ENCODE assay signal across 27 mouse cellular contexts in the genomic region with DNA sequence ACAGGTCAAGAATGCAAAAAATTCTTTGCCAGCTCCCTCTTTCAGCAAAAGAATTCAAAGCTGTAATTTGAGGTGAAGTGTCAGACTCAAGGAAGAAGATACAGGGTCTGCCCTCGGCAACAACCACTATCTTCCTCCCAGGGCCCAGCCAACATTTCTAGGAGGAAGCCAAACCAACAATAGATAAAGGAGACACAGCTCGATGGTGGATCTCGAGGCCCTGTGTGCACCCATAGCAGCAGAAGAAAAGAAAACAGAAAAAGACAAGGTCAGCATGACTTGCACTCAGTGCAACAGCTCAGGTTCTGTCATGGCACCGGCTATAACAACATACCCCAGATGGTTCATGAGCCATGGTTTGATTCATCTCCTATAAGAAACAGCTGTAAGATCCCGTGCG. TPM values are rescaled to one million over a fixed set of nuclear protein-coding genes. Genes with fewer than 3 reads are reported as not detected.
DNase-seq lines count a peak whose midpoint lies in the region; ATAC-seq and TF ChIP-seq lines count a peak whose summit lies in the region.
"Had no signal": no experiment of that assay in that cellular context is flagged by ENCODE, and none has a peak within 500 bp of the region (broad histone marks: within the 10 kb centered on the region; RNA-seq: fewer than 3 reads in every experiment).

No protein-coding gene starts in this region.

- H3K27ac ChIP-seq in liver, postnatal 0 days (ENCODE audit: low read depth), result no peak overlapping the region
- peak overlapping the region; percentile 63 for H3K27ac ChIP-seq in MEL (ENCODE audit: control insufficient read depth, low read depth, low read length)
- no peak overlapping the region for H3K27ac ChIP-seq in heart, embryonic 12.5 days (ENCODE audit: poor library complexity, severe bottlenecking)
- H3K27ac ChIP-seq: embryonic facial prominence, embryonic 10.5 days; embryonic facial prominence, embryonic 13.5 days; forebrain, embryonic 10.5 days; heart, embryonic 15.5 days; hindbrain, embryonic 14.5 days; hindbrain, postnatal 0 days had no signal

- H3K27me3 ChIP-seq in liver, postnatal 0 days (ENCODE audit: insufficient read depth, low read length), result no peaks in the 10 kb centered on the region
- no peaks in the 10 kb centered on the region for H3K27me3 ChIP-seq in MEL (ENCODE audit: control insufficient read depth in 1 of 2, insufficient read depth in 2 of 2, low read length in 2 of 2)
- H3K27me3 ChIP-seq in heart, embryonic 12.5 days (replicated peaks), result no peaks in the 10 kb centered on the region
- H3K27me3 ChIP-seq: embryonic facial prominence, embryonic 13.5 days; heart, embryonic 15.5 days had no signal

- H3K4me2 ChIP-seq in liver, postnatal 0 days (ENCODE audit: low read depth, low read length), result no peak overlapping the region
- H3K4me2 ChIP-seq in heart, embryonic 12.5 days, result no peak overlapping the region
- H3K4me2 ChIP-seq: embryonic facial prominence, embryonic 13.5 days; heart, embryonic 11.5 days; heart, embryonic 15.5 days; hindbrain, embryonic 14.5 days had no signal

- no peak overlapping the region for H3K9ac ChIP-seq in liver, postnatal 0 days (replicated peaks)
- 0 out of 2 replicates have a peak overlapping the region, but pooled peaks have one; percentile 2 for H3K9ac ChIP-seq in MEL (ENCODE audit: control insufficient read depth, low read depth, low read length, poor library complexity, severe bottlenecking)
- H3K9ac ChIP-seq in heart, embryonic 12.5 days, result no peak overlapping the region
- H3K9ac ChIP-seq: embryonic facial prominence, embryonic 13.5 days; forebrain, postnatal 0 days; heart, embryonic 15.5 days; hindbrain, embryonic 14.5 days had no signal

- ATAC-seq in liver, postnatal 0 days, result no peak
- peak; percentile 24; the same call in 1 of the 2 replicates for ATAC-seq in erythroblast, adult 5-6 weeks (replicated peaks; ENCODE audit: low FRiP score, poor library complexity, severe bottlenecking)
- peak; percentile 15; the same call in 1 of the 2 replicates for ATAC-seq in megakaryocyte-erythroid progenitor cell, adult 5-6 weeks (replicated peaks; ENCODE audit: low FRiP score, low TSS enrichment, poor library complexity, severe bottlenecking)
- ATAC-seq in heart, embryonic 12.5 days (ENCODE audit: insufficient number of reproducible peaks, low FRiP score), result no peak
- ATAC-seq: forebrain, embryonic 14.5 days; forebrain, postnatal 0 days; hindbrain, postnatal 0 days; inflammation-experienced regulatory T-cells, adult 6 months had no signal

- peak; percentile 22 for DNase-seq in liver
- DNase-seq in liver, postnatal 0 days, result no peak
- DNase-seq in MEL (ENCODE audit: low read depth, low spot score), result peak; percentile 76
- DNase-seq in heart, postnatal 25 days (ENCODE audit: low spot score), result no peak
- DNase-seq: adrenal gland, adult 2 months; adrenal gland, postnatal 14 days; cerebellum, adult 11 months; cerebellum, adult 2 months; cerebellum, adult 9-11 months; cerebellum, postnatal 25 days; embryo, embryonic 11 days; forebrain, postnatal 0 days; gastrocnemius, postnatal 10 days; heart, postnatal 10 days; heart, postnatal 4 days had no signal

- no peak for TF ChIP-seq RAD21 in MEL (IDR thresholded peaks at IDR 0.05; ENCODE audit: low read depth, low read length)

- H3K79me2 ChIP-seq in MEL (ENCODE audit: control insufficient read depth, insufficient read depth, low read length, poor library complexity), result no peaks in the 10 kb centered on the region

- intact Hi-C loops in heart, postnatal 25 days (cut with DNase I), result no loop called here

- 61% methylated on average over 6 of the region's 6 CpGs for WGBS in liver, postnatal 0 days (ENCODE audit: insufficient replicate concordance)
- 64% methylated on average over 6 of the region's 6 CpGs for WGBS in heart, embryonic 12.5 days

- H3K36me3 ChIP-seq in liver, postnatal 0 days (replicated peaks; ENCODE audit: insufficient read depth, low read length), result no peaks in the 10 kb centered on the region
- peaks cover 0 to 54% of the 10 kb centered on the region in 2 experiments; a peak in 2 of 4 replicates for H3K36me3 ChIP-seq in MEL (ENCODE audit: control insufficient read depth in 1 of 2, insufficient read depth in 2 of 2, low read length in 2 of 2)
- no peaks in the 10 kb centered on the region for H3K36me3 ChIP-seq in heart, embryonic 12.5 days
- H3K36me3 ChIP-seq: embryonic facial prominence, embryonic 10.5 days; embryonic facial prominence, embryonic 13.5 days; heart, embryonic 15.5 days had no signal

- H3K4me3 ChIP-seq in liver, postnatal 0 days (ENCODE audit: low read depth, low read length), result no peak overlapping the region
- H3K4me3 ChIP-seq in MEL (ENCODE audit: control insufficient read depth in 1 of 2, insufficient read depth in 1 of 2, low read depth in 2 of 2, low read length in 2 of 2), result peak overlapping the region in 1 of 2 experiments; percentile 14; a peak in 1 of 4 replicates
- no peak overlapping the region for H3K4me3 ChIP-seq in heart, embryonic 12.5 days
- H3K4me3 ChIP-seq: embryonic facial prominence, embryonic 10.5 days; embryonic facial prominence, embryonic 13.5 days; forebrain, embryonic 10.5 days; heart, embryonic 15.5 days had no signal

- no peaks in the 10 kb centered on the region for H3K9me3 ChIP-seq in liver, postnatal 0 days (ENCODE audit: low read length)
- H3K9me3 ChIP-seq in MEL (replicated peaks; ENCODE audit: insufficient read depth, low read length), result no peaks in the 10 kb centered on the region
- no peaks in the 10 kb centered on the region for H3K9me3 ChIP-seq in heart, embryonic 12.5 days (replicated peaks)
- H3K9me3 ChIP-seq: embryonic facial prominence, embryonic 10.5 days; embryonic facial prominence, embryonic 13.5 days; forebrain, embryonic 10.5 days; heart, embryonic 15.5 days had no signal

- TF ChIP-seq POLR2A in MEL (IDR thresholded peaks at IDR 0.05; ENCODE audit: control insufficient read depth in 1 of 2, insufficient read depth in 1 of 2, low read depth in 1 of 2, low read length in 2 of 2, poor library complexity in 1 of 2), result no peak

- H3K4me1 ChIP-seq in liver, postnatal 0 days (ENCODE audit: insufficient read depth), result peaks cover 12% of the 10 kb centered on the region; the same call in 1 of the 2 replicates
- H3K4me1 ChIP-seq in MEL (ENCODE audit: control insufficient read depth in 1 of 2, insufficient read depth in 2 of 2, low read length in 2 of 2), result peaks cover 50 to 62% of the 10 kb centered on the region in 2 experiments
- peaks cover 6% of the 10 kb centered on the region; the same call in 1 of the 2 replicates for H3K4me1 ChIP-seq in heart, embryonic 12.5 days (replicated peaks)
- H3K4me1 ChIP-seq: forebrain, embryonic 10.5 days had no signal

- TF ChIP-seq EP300 in liver, postnatal 0 days (IDR thresholded peaks at IDR 0.05; ENCODE audit: low read depth), result no peak
- peak; percentile 62 to 77 for TF ChIP-seq EP300 in MEL (IDR thresholded peaks at IDR 0.05; ENCODE audit: low read depth in 1 of 2, low read length in 2 of 2)

- no peak for TF ChIP-seq CTCF in liver, postnatal 0 days (IDR thresholded peaks at IDR 0.05; ENCODE audit: low read depth)
- no peak for TF ChIP-seq CTCF in MEL (IDR thresholded peaks at IDR 0.05 in 2 of 3, conservative IDR thresholded peaks at IDR 0.05 in 1 of 3; ENCODE audit: control insufficient read depth in 1 of 3, insufficient read depth in 1 of 3, low read depth in 2 of 3, low read length in 3 of 3, poor library complexity in 1 of 3, severe bottlenecking in 1 of 3)

TF ChIP-seq in MEL, 35 proteins besides CTCF, POLR2A, EP300 and RAD21 (continues in another document):
- TF ChIP-seq RCOR1 (IDR thresholded peaks at IDR 0.05; ENCODE audit: low read depth, low read length) (peak; percentile 79), CHD2 (IDR thresholded peaks at IDR 0.05; ENCODE audit: low read length) (no peak)

RNA-seq across cellular contexts. Expression of gene Tubb2b, which starts 13.8 kb away (rescaled TPM):
- 0.28 and 0.31 TPM in 2 replicates for polyA plus RNA-seq in liver, postnatal 0 days (2015; fragmentation: Nextera tagmentation; extraction: Ambion mirVana)
- 1.4 and 2.7 TPM in 2 replicates for total RNA-seq in MEL (2012; rRNA removed)
- polyA plus RNA-seq in MEL (2012; ENCODE audit: insufficient read depth in 1 of 2, insufficient read length in 2 of 2, low read depth in 1 of 2, low replicate concordance in 2 of 2, missing spikeins in 1 of 2), result 10 to 100 TPM in 1 of 2 experiments, not detected in 1; 10.6 TPM
- not detected in 2 replicates for total RNA-seq in erythroblast, adult 5-6 weeks (2015; ENCODE audit: low replicate concordance)
- not detected in 2 replicates for total RNA-seq in erythroblast, adult 5-6 weeks (2017; ENCODE audit: low replicate concordance)
- total RNA-seq in megakaryocyte-erythroid progenitor cell, adult 5-6 weeks (2014; fragmentation: Nextera tagmentation), result not detected in 2 replicates
- not detected in 2 replicates for total RNA-seq in megakaryocyte-erythroid progenitor cell, adult 5-6 weeks (2017)
- polyA plus RNA-seq in heart, embryonic 12.5 days (2016; fragmentation: Nextera tagmentation; extraction: Ambion mirVana), result 24.2 and 28.8 TPM in 2 replicates
- total RNA-seq in heart, postnatal 25 days (2021), result 1 to 10 TPM; 4.1 to 5.6 TPM

RNA-seq across cellular contexts. Expression of gene Tubb2a, which starts 38.7 kb away (rescaled TPM):
- 64.7 and 78.8 TPM in 2 replicates for polyA plus RNA-seq in liver, postnatal 0 days (2015; fragmentation: Nextera tagmentation; extraction: Ambion mirVana)
- 38.8 and 68.8 TPM in 2 replicates for total RNA-seq in MEL (2012; rRNA removed)
- 10 to 100 TPM in 1 of 2 experiments, not detected in 1; 55.9 TPM for polyA plus RNA-seq in MEL (2012; ENCODE audit: insufficient read depth in 1 of 2, insufficient read length in 2 of 2, low read depth in 1 of 2, low replicate concordance in 2 of 2, missing spikeins in 1 of 2)
- 6.0 and 7.7 TPM in 2 replicates for total RNA-seq in erythroblast, adult 5-6 weeks (2015; ENCODE audit: low replicate concordance)
- 8.9 and 9.5 TPM in 2 replicates for total RNA-seq in erythroblast, adult 5-6 weeks (2017; ENCODE audit: low replicate concordance)
- 18.2 and 19.1 TPM in 2 replicates for total RNA-seq in megakaryocyte-erythroid progenitor cell, adult 5-6 weeks (2014; fragmentation: Nextera tagmentation)
- total RNA-seq in megakaryocyte-erythroid progenitor cell, adult 5-6 weeks (2017), result 19.0 and 21.9 TPM in 2 replicates
- 111 and 117 TPM in 2 replicates for polyA plus RNA-seq in heart, embryonic 12.5 days (2016; fragmentation: Nextera tagmentation; extraction: Ambion mirVana)
- total RNA-seq in heart, postnatal 25 days (2021), result 10 to 100 TPM; 55.0 to 57.4 TPM

RNA-seq across cellular contexts. Expression of gene Psmg4, which starts 46.3 kb away (rescaled TPM):
- 49.2 and 50.5 TPM in 2 replicates for polyA plus RNA-seq in liver, postnatal 0 days (2015; fragmentation: Nextera tagmentation; extraction: Ambion mirVana)
- 146 and 161 TPM in 2 replicates for total RNA-seq in MEL (2012; rRNA removed)
- polyA plus RNA-seq in MEL (2012; ENCODE audit: insufficient read depth in 1 of 2, insufficient read length in 2 of 2, low read depth in 1 of 2, low replicate concordance in 2 of 2, missing spikeins in 1 of 2), result 100 to 1,000 TPM in 1 of 2 experiments, not detected in 1; 121 TPM
- 10.4 and 21.3 TPM in 2 replicates for total RNA-seq in erythroblast, adult 5-6 weeks (2015; ENCODE audit: low replicate concordance)
- 14.7 and 14.8 TPM in 2 replicates for total RNA-seq in erythroblast, adult 5-6 weeks (2017; ENCODE audit: low replicate concordance)
- 53.4 and 73.9 TPM in 2 replicates for total RNA-seq in megakaryocyte-erythroid progenitor cell, adult 5-6 weeks (2014; fragmentation: Nextera tagmentation)
- 145 and 217 TPM in 2 replicates for total RNA-seq in megakaryocyte-erythroid progenitor cell, adult 5-6 weeks (2017)
- 76.9 and 78.8 TPM in 2 replicates for polyA plus RNA-seq in heart, embryonic 12.5 days (2016; fragmentation: Nextera tagmentation; extraction: Ambion mirVana)
- total RNA-seq in heart, postnatal 25 days (2021), result 10 to 100 TPM; 22.9 to 29.7 TPM

Comparison
In these comparisons a context has a peak if more than half of its experiments do, and no peak if none do; other contexts are left out.
1. DNase-seq: peak in liver (single experiment) and MEL (single experiment); none in liver, postnatal 0 days (single experiment) and heart, postnatal 25 days (single experiment).
2. ATAC-seq: peak in erythroblast, adult 5-6 weeks (single experiment) and megakaryocyte-erythroid progenitor cell, adult 5-6 weeks (single experiment); none in liver, postnatal 0 days (single experiment) and heart, embryonic 12.5 days (single experiment).